ENCODE assay signal across 16 mouse cellular contexts in genomic region chr9:29368291-29368690, GRCm38 (mm10).
DNase-seq lines count a peak whose midpoint lies in the region; ATAC-seq lines count a peak whose summit lies in the region.
"Had no signal": no experiment of that assay in that cellular context is flagged by ENCODE, and none has a peak within 500 bp of the region (broad histone marks: within the 10 kb centered on the region; RNA-seq: fewer than 3 reads in every experiment).

No protein-coding gene starts in this region.

- H3K9ac ChIP-seq in forebrain, embryonic 14.5 days (ENCODE audit: low read length), result no peak overlapping the region
- no peak overlapping the region for H3K9ac ChIP-seq in forebrain, embryonic 15.5 days (replicated peaks)
- no peak overlapping the region for H3K9ac ChIP-seq in lung, embryonic 15.5 days
- H3K9ac ChIP-seq: embryonic facial prominence, embryonic 12.5 days; forebrain, embryonic 13.5 days; forebrain, postnatal 0 days had no signal

- no peaks in the 10 kb centered on the region for H3K4me1 ChIP-seq in forebrain, embryonic 14.5 days (ENCODE audit: control insufficient read depth, insufficient read depth, low read length)
- H3K4me1 ChIP-seq in forebrain, embryonic 15.5 days, result no peaks in the 10 kb centered on the region
- no peaks in the 10 kb centered on the region; the same call in 1 of the 2 replicates for H3K4me1 ChIP-seq in lung, embryonic 15.5 days
- H3K4me1 ChIP-seq: embryonic facial prominence, embryonic 12.5 days; forebrain, embryonic 13.5 days had no signal

- H3K36me3 ChIP-seq in forebrain, embryonic 14.5 days (ENCODE audit: control insufficient read depth, insufficient read depth, low read length), result no peaks in the 10 kb centered on the region
- H3K36me3 ChIP-seq in forebrain, embryonic 15.5 days, result no peaks in the 10 kb centered on the region
- H3K36me3 ChIP-seq in lung, embryonic 15.5 days, result no peaks in the 10 kb centered on the region
- H3K36me3 ChIP-seq: embryonic facial prominence, embryonic 10.5 days; embryonic facial prominence, embryonic 12.5 days had no signal

- peak; percentile 12 for DNase-seq in forebrain, embryonic 14.5 days (ENCODE audit: low spot score)
- no peak for DNase-seq in lung, postnatal 36 days
- DNase-seq in brain, adult 2 months (ENCODE audit: low read depth, low spot score), result peak; percentile 63
- DNase-seq in thymus, adult 18-20 months, result no peak
- DNase-seq: adrenal gland, adult 2 months; adrenal gland, postnatal 10 days; adrenal gland, postnatal 25 days; cerebellum, adult 9-10 months; cerebellum, postnatal 10 days; cerebellum, postnatal 25 days; forebrain, postnatal 0 days had no signal

- no peaks in the 10 kb centered on the region for H3K9me3 ChIP-seq in forebrain, embryonic 14.5 days (replicated peaks; ENCODE audit: control insufficient read depth, low read length)
- no peaks in the 10 kb centered on the region for H3K9me3 ChIP-seq in forebrain, embryonic 15.5 days
- no peaks in the 10 kb centered on the region for H3K9me3 ChIP-seq in lung, embryonic 15.5 days
- H3K9me3 ChIP-seq: embryonic facial prominence, embryonic 10.5 days; embryonic facial prominence, embryonic 12.5 days; forebrain, embryonic 13.5 days had no signal

- no peak for ATAC-seq in forebrain, embryonic 14.5 days
- no peak for ATAC-seq in forebrain, embryonic 15.5 days (replicated peaks)
- ATAC-seq in lung, embryonic 15.5 days (ENCODE audit: borderline replicate concordance, extremely low read depth, low FRiP score, low TSS enrichment), result no peak
- ATAC-seq: forebrain, embryonic 13.5 days; forebrain, postnatal 0 days had no signal

- H3K27ac ChIP-seq in forebrain, embryonic 14.5 days (ENCODE audit: low read depth, low read length), result no peak overlapping the region
- no peak overlapping the region for H3K27ac ChIP-seq in forebrain, embryonic 15.5 days (replicated peaks)
- H3K27ac ChIP-seq in lung, embryonic 15.5 days, result peak overlapping the region; percentile 60; the same call in 1 of the 2 replicates
- H3K27ac ChIP-seq: embryonic facial prominence, embryonic 10.5 days; embryonic facial prominence, embryonic 12.5 days; forebrain, embryonic 13.5 days had no signal

- H3K27me3 ChIP-seq in forebrain, embryonic 14.5 days (replicated peaks; ENCODE audit: control insufficient read depth, insufficient read depth, low read length), result no peaks in the 10 kb centered on the region
- H3K27me3 ChIP-seq in forebrain, embryonic 15.5 days, result no peaks in the 10 kb centered on the region
- H3K27me3 ChIP-seq in lung, embryonic 15.5 days, result no peaks in the 10 kb centered on the region
- H3K27me3 ChIP-seq: embryonic facial prominence, embryonic 12.5 days had no signal

- WGBS in forebrain, embryonic 14.5 days, result 72% methylated on average over 3 of the region's 3 CpGs
- WGBS in forebrain, embryonic 15.5 days, result 74% methylated on average over 3 of the region's 3 CpGs
- 36% methylated on average over 3 of the region's 3 CpGs for WGBS in lung, embryonic 15.5 days

- no peak overlapping the region for H3K4me3 ChIP-seq in forebrain, embryonic 14.5 days (ENCODE audit: low read depth, low read length)
- H3K4me3 ChIP-seq in forebrain, embryonic 15.5 days, result no peak overlapping the region
- H3K4me3 ChIP-seq in lung, embryonic 15.5 days, result no peak overlapping the region
- H3K4me3 ChIP-seq: embryonic facial prominence, embryonic 10.5 days; embryonic facial prominence, embryonic 12.5 days; forebrain, embryonic 13.5 days had no signal

- no peak overlapping the region for H3K4me2 ChIP-seq in forebrain, embryonic 14.5 days (ENCODE audit: low read length)
- H3K4me2 ChIP-seq in forebrain, embryonic 15.5 days (replicated peaks), result no peak overlapping the region
- no peak overlapping the region for H3K4me2 ChIP-seq in lung, embryonic 15.5 days
- H3K4me2 ChIP-seq: embryonic facial prominence, embryonic 12.5 days; forebrain, embryonic 13.5 days had no signal

Comparison
In these comparisons a context has a peak if more than half of its experiments do, and no peak if none do; other contexts are left out.
1. DNase-seq: peak in forebrain, embryonic 14.5 days (single experiment) and brain, adult 2 months (single experiment); none in lung, postnatal 36 days (single experiment) and thymus, adult 18-20 months (0 of 2).